Mouse (Mus musculus) cerebellum, postnatal 10 days (tissue): ENCODE measurements around the gene 4931400O07Rik.

Experiments used
- DNase-seq, 2 experiments: peaks; one replicate each; pipeline ENCODE4 v3.0.0; 2021; ENCODE audit warnings: mixed read lengths in 2 of 2

Gene 4931400O07Rik

GRCm38 (mm10) chrX:62467691-62468090 is at the start of gene 4931400O07Rik:
4931400O07Rik (plus strand) TSS chrX:62467991.
- DNase-seq, result no peak
